Mouse (Mus musculus): ENCODE measurements around the gene Rwdd2a. TPM values are rescaled to one million over a fixed set of nuclear protein-coding genes. Genes with fewer than 3 reads are reported as not detected.
A peak's percentile ranks its signal among the peaks of the same experiment; 100 is the strongest.

Rwdd2a gene
- polyA plus RNA-seq (2017; shearing (Covaris generic)), result 1 to 10 TPM; 4.8 to 5.0 TPM

DNA sequence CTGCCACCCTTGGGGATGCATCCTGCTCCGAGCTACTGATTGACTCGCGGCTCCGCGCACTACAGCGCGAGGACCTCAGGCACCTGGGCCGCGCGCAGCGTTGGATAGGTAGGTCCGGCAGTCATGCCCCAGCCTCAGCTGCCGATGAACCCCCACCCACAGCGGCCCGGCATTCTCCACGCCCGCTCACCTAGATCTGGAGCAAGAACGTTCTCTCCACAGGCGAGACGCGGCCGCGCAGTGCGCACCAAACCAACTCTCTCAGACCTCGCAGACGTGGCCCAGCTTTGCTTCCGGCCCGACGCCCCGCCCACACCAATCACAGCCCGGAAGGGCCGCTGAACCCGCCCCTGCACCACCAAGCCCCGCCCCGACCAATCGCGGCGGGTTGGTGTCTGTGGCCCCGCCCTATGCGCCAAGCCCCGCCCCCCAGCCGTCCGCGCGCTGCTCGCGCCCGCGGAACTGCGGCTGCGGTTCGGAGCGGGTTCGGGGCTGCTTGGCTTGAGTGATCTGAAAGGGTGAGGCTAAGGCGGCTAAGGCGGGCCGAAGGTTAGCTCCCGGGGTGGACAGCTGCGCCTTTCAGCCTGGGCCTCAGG is at the start of gene Rwdd2a, which contains the start of gene Pgm3:
Gene Rwdd2a (plus strand): TSS at position 452 of the 596 bp plus-strand sequence.
Gene Pgm3 (minus strand): TSS at position 303 of the 596 bp plus-strand sequence.
- ATAC-seq, result peak; percentile 91

GRCm38 (mm10) chr9:86522335-86522734 is 49.5 kb upstream of the Rwdd2a start:
- no peak for ATAC-seq

DNA sequence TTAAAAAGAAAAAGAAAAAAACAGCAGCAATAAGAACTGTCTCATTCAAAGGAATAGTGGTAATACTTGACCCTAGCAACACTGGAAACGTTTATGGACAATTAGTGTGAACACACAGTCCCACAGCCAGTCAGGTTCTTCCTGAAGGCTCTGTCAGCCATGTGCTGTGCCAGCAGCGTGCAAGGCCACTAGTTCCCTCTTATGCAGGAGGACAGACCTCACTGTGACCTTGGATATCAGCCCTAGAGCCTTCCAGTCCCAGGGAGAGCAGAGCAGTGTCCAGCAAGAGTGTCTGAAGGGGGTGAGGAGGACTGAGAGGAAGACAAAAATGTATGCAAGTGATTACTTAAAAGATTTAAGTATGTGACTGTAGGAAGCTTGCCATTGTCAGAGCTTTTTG is 46.2 kb upstream of the Rwdd2a start:
- ATAC-seq, result no peak

- ATAC-seq, result no peak
Measured at GRCm38 (mm10) chr9:86534071-86534470, 37.7 kb upstream of the Rwdd2a start.

DNA sequence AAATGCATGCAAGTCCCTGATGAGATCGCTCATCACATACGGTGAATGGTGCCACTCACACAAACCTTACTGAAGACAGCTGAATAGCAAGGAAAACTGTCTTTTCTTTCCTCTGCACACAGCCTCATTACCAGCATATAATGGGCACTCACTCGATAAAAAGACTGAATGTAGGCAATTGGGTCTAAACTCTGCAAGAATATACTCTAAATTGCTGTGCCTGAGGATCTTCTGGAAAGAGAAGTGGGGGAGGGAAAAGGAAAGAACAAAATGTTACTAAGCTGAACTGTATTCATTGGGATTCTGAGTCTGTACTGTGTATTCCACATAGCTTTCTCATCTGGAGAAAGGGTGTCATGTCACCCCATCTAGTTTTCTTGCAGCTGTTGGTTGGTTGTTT is 28.3 kb upstream of the Rwdd2a start:
- ATAC-seq, result no peak

- no peak for ATAC-seq
Measured at GRCm38 (mm10) chr9:86544559-86544958, 27.2 kb upstream of the Rwdd2a start.

GRCm38 (mm10) chr9:86549637-86550162 is 22.1 kb upstream of the Rwdd2a start:
- no peak for ATAC-seq

DNA sequence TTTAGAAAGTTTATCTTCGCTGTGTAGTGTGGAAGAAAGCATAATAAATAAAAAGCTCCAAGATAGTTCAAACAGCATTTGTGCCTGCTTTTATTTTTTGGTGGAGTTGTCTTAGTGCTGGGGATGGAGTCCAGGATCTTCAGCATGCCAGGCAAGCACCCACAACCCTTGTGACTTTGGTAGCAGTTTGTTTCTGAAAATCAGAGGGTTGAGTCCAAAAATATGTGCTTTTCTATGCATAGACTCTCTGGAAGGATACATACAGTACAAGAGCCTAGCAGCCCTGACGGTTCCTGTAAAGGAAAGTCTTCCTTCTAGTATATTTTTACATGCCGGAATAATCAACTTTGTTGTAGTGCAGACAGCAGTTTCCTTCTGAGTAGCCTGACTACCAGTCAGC is 21.1 kb upstream of the Rwdd2a start:
- ATAC-seq, result no peak

DNA sequence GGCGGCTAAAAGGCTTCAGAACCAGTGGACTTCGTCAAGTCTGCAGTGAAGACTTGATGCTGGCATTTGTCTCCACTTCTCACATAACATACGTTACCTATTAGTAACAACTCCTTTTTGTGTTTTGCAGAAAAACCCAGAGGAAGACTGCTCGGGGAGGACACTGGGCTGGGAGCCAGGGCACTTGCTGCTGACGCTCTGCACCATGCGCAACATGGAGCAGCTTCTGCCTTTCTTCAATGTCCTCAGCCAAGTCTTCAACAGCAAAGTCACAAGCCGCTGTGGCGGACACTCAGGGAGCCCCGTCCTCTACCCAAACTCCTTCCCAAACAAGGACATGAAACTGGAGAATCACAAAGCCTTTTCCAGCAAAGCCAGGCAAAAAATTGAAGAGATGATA is 17.9 kb upstream of the Rwdd2a start:
- no peak for ATAC-seq

DNA sequence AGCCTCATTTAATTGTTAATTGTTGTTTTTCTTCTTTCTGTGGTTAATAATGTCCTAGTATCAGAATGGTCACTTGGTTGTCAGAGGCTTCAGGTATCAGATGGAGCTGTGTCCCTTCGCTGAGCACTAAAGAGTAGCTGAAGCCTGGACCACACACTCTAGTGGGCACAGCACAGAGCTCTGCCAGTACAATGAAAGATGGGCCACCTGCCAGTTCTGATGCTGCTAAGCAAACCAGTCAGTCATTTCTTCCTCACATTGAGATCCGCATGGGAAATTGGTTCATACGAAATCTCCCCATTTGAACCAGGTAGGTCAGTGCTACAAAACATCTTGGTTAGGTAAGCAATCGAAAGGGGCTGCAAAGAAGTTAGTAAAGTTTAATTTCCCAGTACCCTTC is 17.1 kb upstream of the Rwdd2a start:
- no peak for ATAC-seq

DNA sequence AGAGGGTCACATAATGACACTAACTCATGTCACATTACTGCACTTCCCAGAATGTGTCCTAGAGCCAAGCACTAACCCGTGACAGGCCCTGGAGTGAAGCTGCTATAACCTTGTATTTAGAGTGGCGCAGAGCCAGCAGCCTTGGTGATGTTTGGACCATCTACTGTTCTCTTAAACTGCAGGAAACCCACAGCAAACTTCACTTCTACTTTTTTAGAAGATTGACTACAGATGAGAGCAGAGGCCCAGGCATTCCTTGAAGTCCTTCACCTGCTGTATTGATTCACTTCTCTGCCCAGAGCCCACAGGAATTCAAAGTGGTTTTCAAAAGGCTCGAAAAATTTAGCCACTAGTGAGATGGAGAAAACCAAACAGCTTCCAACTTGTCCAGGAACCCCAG is 11.2 kb upstream of the Rwdd2a start:
- ATAC-seq, result no peak

DNA sequence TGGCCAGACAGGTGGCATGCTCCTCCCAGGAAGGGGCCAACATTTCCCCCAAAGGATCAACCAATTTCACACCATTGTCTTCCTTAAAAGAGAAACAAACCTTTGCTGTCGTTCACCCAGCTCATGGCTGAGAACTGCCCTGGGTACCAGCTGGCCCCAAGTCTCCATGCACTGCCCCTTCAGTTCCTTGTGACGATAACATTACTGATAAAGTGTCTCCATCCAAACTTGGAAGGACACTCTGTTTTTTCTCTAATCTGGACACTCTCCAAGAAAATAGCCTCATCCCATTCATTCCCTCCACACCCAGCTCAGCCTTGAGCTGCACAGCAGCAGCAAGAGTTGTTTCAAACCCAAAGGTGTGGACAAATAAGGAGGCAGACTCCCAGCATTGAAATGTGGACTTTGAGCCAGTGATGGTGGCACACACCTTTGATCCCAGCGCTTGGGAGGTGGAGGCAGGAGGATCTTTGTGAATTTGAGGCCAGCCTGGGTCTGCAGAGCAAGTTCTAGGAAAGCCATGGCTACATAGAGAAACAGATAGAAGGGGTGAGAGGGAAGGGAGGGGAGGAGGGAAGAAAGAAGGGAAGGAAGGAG is 2.4 kb upstream of the Rwdd2a start:
- no peak for ATAC-seq

DNA sequence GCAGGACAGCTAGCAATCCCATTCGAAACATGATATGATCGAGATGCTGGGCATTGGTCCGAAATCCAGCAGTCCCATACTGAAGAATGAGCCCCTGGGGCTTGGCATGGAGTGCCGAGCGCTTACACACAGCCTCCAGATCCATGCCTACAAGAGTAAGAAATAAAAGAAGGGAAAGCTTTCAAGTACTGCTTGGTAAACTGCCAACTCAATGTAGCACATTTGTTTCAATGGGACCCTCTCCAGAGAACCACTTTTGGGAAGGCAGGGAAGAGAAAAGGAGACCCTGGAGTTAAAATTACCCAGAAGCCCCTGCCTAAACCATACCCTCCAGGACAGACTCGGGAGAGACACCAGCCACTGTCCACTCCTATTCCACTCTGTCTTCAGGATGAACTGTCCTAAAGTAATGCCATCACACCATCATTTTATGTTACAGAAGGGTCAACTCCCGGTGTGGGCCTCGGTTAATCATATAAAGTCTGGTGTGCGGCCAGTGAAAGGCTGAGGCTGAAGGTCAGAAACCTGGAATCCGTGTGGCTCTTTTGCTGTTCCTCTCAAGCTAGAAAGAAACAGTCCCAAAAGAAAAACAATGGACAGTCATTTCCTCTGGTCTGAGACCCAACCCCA is 1.4 kb upstream of the Rwdd2a start:
- ATAC-seq, result no peak

DNA sequence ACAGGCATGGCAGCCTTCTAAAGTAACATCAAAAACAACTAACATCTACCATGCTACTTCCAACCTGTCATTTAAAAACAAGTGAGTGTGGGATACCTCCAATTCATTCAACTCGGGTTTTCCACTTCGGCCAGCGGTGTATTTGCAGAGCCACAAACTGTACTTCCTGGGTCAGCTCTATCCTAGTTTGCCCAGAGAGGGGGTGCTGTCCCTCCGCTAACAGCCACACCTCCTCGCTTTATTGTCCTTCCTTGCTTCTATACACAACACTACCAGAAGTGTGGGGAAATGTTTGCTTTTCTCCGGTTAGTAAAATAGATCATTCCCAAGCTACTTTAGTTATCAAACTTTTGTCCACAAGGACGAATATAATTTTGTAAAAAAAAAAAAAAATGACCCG is 845 bp upstream of the Rwdd2a start:
- ATAC-seq, result no peak

- ATAC-seq, result peak; percentile 28
Measured at GRCm38 (mm10) chr9:86572196-86572595, 405 bp downstream of the Rwdd2a start.

DNA sequence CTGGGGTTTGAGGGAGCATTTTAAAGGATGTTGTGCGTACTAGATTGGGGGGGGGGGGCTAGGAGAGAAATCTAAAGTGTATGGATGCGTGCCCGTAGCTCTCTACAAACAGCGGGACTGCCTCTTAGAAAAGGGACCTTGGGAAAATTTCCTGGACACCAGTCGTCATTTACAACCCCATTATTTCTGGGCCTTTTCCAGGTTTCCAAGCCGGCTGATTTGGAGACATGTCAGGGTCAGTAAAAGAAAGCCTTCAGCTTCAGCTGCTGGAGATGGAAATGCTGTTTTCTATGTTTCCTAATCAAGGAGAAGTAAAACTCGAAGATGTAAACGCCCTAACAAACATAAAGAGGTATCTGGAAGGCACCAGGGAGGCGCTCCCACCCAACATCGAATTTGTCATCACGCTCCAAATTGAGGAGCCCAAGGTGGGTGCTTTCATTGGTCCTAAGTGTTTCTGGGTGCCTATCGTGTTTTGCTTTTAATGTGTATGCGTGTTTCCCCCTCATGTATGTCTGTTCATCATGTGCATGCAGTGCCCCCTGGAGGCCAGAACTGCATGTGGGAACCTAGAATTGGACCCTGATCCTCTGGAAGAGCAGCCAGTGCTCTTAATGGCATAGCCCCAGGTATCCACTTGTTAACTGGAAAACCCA is 973 bp downstream of the Rwdd2a start:
- ATAC-seq, result peak; percentile 61

DNA sequence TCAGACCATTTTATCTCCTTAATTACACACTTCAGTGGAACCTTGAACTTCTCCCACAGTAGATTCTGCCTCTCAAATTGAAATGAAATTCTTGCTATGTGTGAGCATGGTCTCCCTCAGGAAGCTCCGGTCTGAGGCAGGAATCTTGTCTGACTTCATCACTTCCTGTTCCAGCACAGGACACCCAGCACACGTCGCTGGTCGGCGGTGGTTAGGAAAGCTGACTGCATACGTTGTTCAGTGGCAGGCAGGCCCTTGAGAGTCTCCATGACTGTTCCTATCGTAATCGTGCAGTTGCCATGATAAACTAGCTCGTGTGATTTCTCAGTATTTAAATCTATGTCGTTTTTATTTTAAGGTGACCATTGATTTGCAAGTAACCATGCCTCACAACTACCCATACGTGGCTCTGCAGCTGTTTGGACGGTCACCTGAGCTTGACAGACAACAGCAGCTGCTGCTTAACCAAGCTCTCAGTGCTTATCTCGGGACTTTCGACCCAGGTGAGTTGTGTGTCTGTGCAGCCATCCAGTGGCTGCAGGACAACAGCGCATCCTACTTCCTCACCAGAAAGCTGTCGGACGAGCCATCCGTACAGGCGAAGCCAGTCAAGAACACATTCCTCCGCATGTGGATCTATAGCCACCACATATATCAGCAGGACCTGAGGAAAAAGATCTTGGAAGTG is 2.0 kb downstream of the Rwdd2a start:
- ATAC-seq, result no peak

- ATAC-seq, result no peak
Measured at GRCm38 (mm10) chr9:86575178-86575577, 3.4 kb downstream of the Rwdd2a start.

DNA sequence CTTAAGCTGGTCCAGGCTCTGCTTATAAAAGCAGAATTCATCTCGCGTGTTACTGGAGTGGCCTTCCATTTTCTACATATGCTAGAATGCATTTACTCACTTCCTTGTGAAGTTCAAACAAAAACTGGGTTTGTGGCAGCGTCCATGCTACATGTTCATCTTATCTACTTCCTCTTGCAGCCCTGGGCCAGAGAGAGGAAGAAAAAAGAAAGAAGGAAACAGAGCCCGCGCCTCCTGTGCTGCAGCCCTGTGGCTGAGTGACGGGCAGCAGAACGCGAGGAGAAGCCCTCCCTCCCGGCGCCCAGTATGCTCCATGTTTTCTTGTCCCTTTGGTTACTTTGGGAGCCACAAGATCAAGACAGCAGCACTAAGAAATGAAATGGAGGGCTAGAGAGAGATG is 7.9 kb downstream of the Rwdd2a start:
- no peak for ATAC-seq

DNA sequence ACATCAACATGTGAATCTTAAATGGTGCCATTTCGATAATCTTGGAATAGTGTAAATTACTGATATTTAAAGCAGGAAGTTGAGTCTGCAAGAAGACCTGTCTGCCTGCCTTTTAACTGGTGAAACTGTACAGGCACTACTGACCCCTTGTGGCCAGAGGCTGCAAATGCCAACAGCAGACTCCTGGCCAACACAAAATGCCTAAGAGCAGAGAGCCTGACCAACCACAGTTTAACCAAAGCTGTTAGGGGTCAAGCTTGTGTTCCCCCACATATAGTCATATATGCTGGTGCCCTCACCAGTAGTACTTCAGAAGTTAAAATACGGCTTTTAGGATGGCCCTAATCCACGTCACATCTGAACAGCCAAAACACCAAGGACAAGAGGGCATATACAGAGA is 11.9 kb downstream of the Rwdd2a start:
- ATAC-seq, result peak; percentile 78

DNA sequence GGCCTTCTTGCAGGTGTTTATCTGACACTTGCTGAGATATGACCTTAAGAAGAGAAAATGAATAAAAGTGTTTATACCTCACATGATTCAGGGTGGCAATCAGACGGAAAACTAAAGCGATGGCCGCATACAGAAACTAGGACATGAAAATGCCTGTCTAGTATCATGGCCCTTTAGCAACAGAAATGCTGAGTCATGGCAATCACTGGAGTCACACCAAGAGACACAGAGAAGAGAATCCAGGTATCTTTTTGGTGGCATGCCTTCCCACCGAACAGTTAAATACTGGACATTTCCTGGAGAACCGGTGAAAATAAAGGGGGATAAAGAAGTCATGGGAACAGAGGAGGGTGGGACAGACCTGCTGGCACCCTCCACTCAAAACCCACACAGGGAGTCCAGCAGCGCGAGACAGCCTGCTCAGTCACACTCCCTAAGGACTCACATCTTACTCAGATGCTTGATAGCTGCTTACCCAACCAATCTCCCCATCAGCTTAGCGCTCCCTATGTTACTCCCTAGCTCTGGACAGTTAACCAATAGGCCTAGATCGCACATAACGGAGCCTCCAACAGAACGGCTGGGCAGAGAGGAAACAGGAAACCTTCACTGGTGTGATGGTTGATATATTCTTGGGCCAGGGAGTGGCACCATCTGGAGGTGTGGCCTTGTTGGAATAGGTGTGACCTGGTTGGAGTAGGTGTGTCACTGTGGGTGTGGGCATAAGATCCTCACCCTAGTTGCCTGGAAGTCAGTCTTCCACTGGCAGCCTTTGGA is 15.4 kb downstream of the Rwdd2a start:
- no peak for ATAC-seq

All from activated CD4-positive, CD25-positive, alpha-beta regulatory T cell, adult 4 months (primary cell).